Mouse (Mus musculus): ENCODE measurements around the gene Cul9.
"Not testable (repeated sequence)": the region's sequence is repeated elsewhere in the genome, so short reads cannot be mapped to it uniquely, and the experiment has no call there.

Cul9 gene

GRCm38 (mm10) chr17:46545813-46546564 is at the start of gene Cul9:
Gene Cul9 (minus strand): TSS chr17:46546388.
- DNase-seq = peak; percentile 62

- DNase-seq = no peak
Observed at GRCm38 (mm10) chr17:46595336-46595735, 49.1 kb upstream of the Cul9 start.

- DNase-seq = no peak
Observed at GRCm38 (mm10) chr17:46594606-46595005, 48.4 kb upstream of the Cul9 start.

GRCm38 (mm10) chr17:46593124-46593523 is 46.9 kb upstream of the Cul9 start:
- DNase-seq = no peak

GRCm38 (mm10) chr17:46591406-46591805 is 45.2 kb upstream of the Cul9 start:
- no peak for DNase-seq

- no peak for DNase-seq
Observed at GRCm38 (mm10) chr17:46590439-46590838, 44.3 kb upstream of the Cul9 start.

- DNase-seq = no peak
Observed at GRCm38 (mm10) chr17:46589635-46590314, 43.6 kb upstream of the Cul9 start.

- no peak for DNase-seq
Observed at GRCm38 (mm10) chr17:46588913-46589312, 42.7 kb upstream of the Cul9 start.

- peak; percentile 52 for DNase-seq
Observed at GRCm38 (mm10) chr17:46588173-46588572, 42.0 kb upstream of the Cul9 start.

- DNase-seq = no peak
Observed at GRCm38 (mm10) chr17:46586327-46586726, 40.1 kb upstream of the Cul9 start.

GRCm38 (mm10) chr17:46578650-46579049 is 32.5 kb upstream of the Cul9 start:
- DNase-seq = no peak

GRCm38 (mm10) chr17:46576070-46576469 is 29.9 kb upstream of the Cul9 start:
- peak; percentile 79 for DNase-seq

- DNase-seq = no peak
Observed at GRCm38 (mm10) chr17:46574535-46574934, 28.3 kb upstream of the Cul9 start.

- no peak for DNase-seq
Observed at GRCm38 (mm10) chr17:46571005-46571404, 24.8 kb upstream of the Cul9 start.

- DNase-seq = no peak
Observed at GRCm38 (mm10) chr17:46559146-46559545, 13.0 kb upstream of the Cul9 start.

- no peak for DNase-seq
Observed at GRCm38 (mm10) chr17:46558151-46558550, 12.0 kb upstream of the Cul9 start.

- DNase-seq = not testable (repeated sequence)
Observed at GRCm38 (mm10) chr17:46557321-46557720, 11.1 kb upstream of the Cul9 start.

GRCm38 (mm10) chr17:46556584-46556945 is 10.4 kb upstream of the Cul9 start:
- peak; percentile 76 for DNase-seq

- peak; percentile 93 for DNase-seq
Observed at GRCm38 (mm10) chr17:46555673-46556583, 9.7 kb upstream of the Cul9 start, which contains the start of gene Srf. Gene Srf (minus strand): TSS chr17:46556175.

GRCm38 (mm10) chr17:46554977-46555672 is 8.9 kb upstream of the Cul9 start:
- DNase-seq = peak; percentile 75

- no peak for DNase-seq
Observed at GRCm38 (mm10) chr17:46554646-46554976, 8.4 kb upstream of the Cul9 start.

- no peak for DNase-seq
Observed at GRCm38 (mm10) chr17:46553926-46554325, 7.7 kb upstream of the Cul9 start.

- no peak for DNase-seq
Observed at GRCm38 (mm10) chr17:46553469-46553868, 7.3 kb upstream of the Cul9 start.
